Mouse (Mus musculus) lung, embryonic 15.5 days (tissue): Measurements from ENCODE around the gene Pagr1a. TPM values are rescaled to one million over a fixed set of nuclear protein-coding genes. Genes with fewer than 3 reads are reported as not detected.

Experiments used
- ATAC-seq: fragments of 200-750 bp; cut with Nextera tagmentation; 2 replicates; pipeline ENCODE4 v1.8.0; 2017; ENCODE audit warnings: moderate number of reproducible peaks, borderline replicate concordance; ENCODE audit not compliant: low FRiP score, low TSS enrichment; ENCODE audit errors: extremely low read depth
- H3K27ac ChIP-seq: fragments of 300-500 bp; sonication (generic); 2 replicates; pipeline ENCODE4 v1.5.1; 2015; ENCODE audit warnings: moderate library complexity, mild to moderate bottlenecking, inconsistent platforms
- H3K27me3 ChIP-seq: fragments of 300-500 bp; sonication (generic); 2 replicates; pipeline ENCODE4 v1.6.1; 2015; ENCODE audit warnings: inconsistent platforms
- H3K36me3 ChIP-seq: fragments of 300-500 bp; sonication (generic); 2 replicates; pipeline ENCODE4 v1.6.1; 2015; ENCODE audit warnings: inconsistent platforms
- H3K4me1 ChIP-seq: fragments of 300-500 bp; sonication (generic); 2 replicates; pipeline ENCODE4 v1.6.1; 2015; ENCODE audit warnings: inconsistent platforms
- H3K4me2 ChIP-seq: fragments of 300-500 bp; sonication (generic); 2 replicates; pipeline ENCODE4 v1.6.1; 2015; ENCODE audit warnings: inconsistent platforms, mild to moderate bottlenecking, moderate library complexity
- H3K4me3 ChIP-seq: fragments of 300-500 bp; sonication (generic); 2 replicates; pipeline ENCODE4 v1.5.1; 2015; ENCODE audit warnings: mild to moderate bottlenecking, inconsistent platforms
- H3K9ac ChIP-seq: fragments of 300-500 bp; sonication (generic); 2 replicates; pipeline ENCODE4 v1.6.1; 2015; ENCODE audit warnings: inconsistent platforms
- H3K9me3 ChIP-seq: fragments of 300-500 bp; sonication (generic); 2 replicates; pipeline ENCODE4 v1.6.1; 2016; ENCODE audit warnings: inconsistent platforms
- WGBS: fragments of 180-500 bp; shearing (Covaris S2); methylation state at CpG from one replicate; pipeline ENCODE4 v1.1.7; 2015; 5-methylcytosine and 5-hydroxymethylcytosine counted together
- polyA plus RNA-seq: library from polyadenylated mRNA; unstranded; fragments of >200 nt; fragmentation: Nextera tagmentation; extraction: Ambion mirVana; gene quantifications from 2 replicates; pipeline ENCODE4 v1.2.1, GENCODE M21; 2015

The Pagr1a gene
- polyA plus RNA-seq: 63.5 and 86.1 TPM in 2 replicates

- Histone ChIP-seq H3K4me1 (peaks cover 77% of the 10 kb centered on the region), H3K27me3 (no peaks in the 10 kb centered on the region), H3K4me2 (peak within 1 kb of the TSS; percentile 88), H3K9me3 (no peaks in the 10 kb centered on the region), H3K27ac (peak within 1 kb of the TSS; percentile 98), H3K9ac (peak within 1 kb of the TSS; percentile 87), H3K36me3 (peaks cover 22% of the 10 kb centered on the region), H3K4me3 (peak within 1 kb of the TSS; percentile 64)
- ATAC-seq: peak; percentile 84
- under 1% methylated on average over 39 of the region's 39 CpGs for WGBS
These were observed at the start of gene Pagr1a for GRCm38 (mm10) chr7:127016971-127017949. Pagr1a (minus strand) TSS chr7:127017352.

GRCm38 (mm10) chr7:127066317-127066716 is 49.2 kb upstream of the Pagr1a start:
- no peaks in the 10 kb centered on the region for H3K27me3 ChIP-seq
- H3K27ac ChIP-seq: no peak overlapping the region
- H3K4me1 ChIP-seq: peaks cover 6% of the 10 kb centered on the region; the same call in 1 of the 2 replicates
- no peak for ATAC-seq
- H3K36me3 ChIP-seq: no peaks in the 10 kb centered on the region
- no peak overlapping the region for H3K9ac ChIP-seq
- no peak overlapping the region for H3K4me3 ChIP-seq
- 68% methylated on average over 4 of the region's 4 CpGs for WGBS
- no peaks in the 10 kb centered on the region for H3K9me3 ChIP-seq
- no peak overlapping the region for H3K4me2 ChIP-seq

DNA sequence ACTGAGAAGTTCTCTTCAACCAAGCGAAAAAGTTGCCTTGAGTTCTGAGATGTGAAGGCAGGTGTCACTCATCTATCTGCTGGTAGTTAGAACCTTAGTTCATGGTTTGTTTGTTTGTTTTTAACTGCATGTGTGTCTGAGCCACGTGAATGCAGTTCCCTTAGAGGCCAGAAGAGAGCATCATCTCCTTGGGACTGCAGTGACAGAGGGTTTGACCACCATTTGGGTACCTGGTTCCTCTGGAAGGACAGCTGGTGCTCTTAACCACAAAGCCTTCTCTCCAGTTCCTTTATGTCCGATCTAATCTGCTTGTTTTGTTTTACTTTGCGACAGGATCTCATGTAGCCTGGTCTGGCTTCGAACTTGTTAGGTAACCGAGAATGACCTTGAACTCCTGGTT is 48.4 kb upstream of the Pagr1a start:
- H3K27me3 ChIP-seq: no peaks in the 10 kb centered on the region
- H3K9ac ChIP-seq: no peak overlapping the region
- no peak overlapping the region for H3K27ac ChIP-seq
- H3K9me3 ChIP-seq: no peaks in the 10 kb centered on the region
- no peak overlapping the region for H3K4me3 ChIP-seq
- no peak overlapping the region for H3K4me2 ChIP-seq
- no peaks in the 10 kb centered on the region for H3K36me3 ChIP-seq
- peaks cover 6% of the 10 kb centered on the region; the same call in 1 of the 2 replicates for H3K4me1 ChIP-seq
- WGBS: 82% methylated on average over 6 of the region's 6 CpGs
- ATAC-seq: no peak

GRCm38 (mm10) chr7:127055026-127055585 is 38.0 kb upstream of the Pagr1a start:
- H3K4me3 ChIP-seq: no peak overlapping the region
- H3K4me1 ChIP-seq: no peaks in the 10 kb centered on the region
- no peak overlapping the region for H3K4me2 ChIP-seq
- no peak overlapping the region for H3K9ac ChIP-seq
- no peak overlapping the region for H3K27ac ChIP-seq
- no peaks in the 10 kb centered on the region for H3K36me3 ChIP-seq
- H3K9me3 ChIP-seq: no peaks in the 10 kb centered on the region
- no peak for ATAC-seq
- WGBS: 53% methylated on average over 5 of the region's 5 CpGs
- H3K27me3 ChIP-seq: no peaks in the 10 kb centered on the region

DNA sequence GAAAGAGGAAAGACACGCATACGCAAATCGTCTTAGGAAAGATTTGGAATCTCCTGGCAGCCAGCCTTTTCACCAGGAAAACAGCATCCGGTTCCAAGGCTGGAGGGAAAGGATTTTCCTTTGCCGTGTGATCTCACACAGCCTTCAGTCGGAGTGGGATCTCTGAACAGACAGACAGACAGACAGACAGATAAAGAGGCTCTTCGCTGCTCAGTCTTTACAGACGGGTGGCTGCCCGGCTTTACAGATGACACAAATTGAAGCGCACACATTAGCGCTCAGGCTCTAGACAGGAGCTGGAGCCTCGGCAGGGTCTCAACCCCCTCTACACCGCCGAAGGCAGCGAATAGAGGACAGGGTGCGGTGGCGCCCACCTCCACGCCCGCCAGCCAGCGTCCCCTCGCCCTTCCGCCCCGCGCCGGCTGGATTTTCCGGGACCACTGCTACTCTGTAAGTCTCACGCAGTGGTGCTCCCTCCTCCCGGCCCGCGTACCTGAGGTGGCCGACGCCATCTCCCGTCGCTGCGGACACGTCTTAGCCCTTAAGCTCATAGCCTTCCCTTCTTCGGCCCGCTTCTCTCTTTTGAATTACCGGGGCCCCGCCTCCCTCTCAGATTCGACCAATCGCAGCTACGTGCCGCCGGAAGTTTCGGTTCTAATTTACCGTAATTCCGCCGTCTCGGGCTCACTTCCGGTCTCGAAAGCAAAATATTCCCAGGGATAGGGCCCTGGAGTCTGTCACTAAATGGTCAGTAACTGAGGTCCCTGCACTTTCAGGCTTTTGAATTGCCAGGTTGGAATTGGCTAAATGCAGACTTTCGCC is 24.9 kb upstream of the Pagr1a start, which contains the start of gene Kif22:
Kif22 (minus strand) TSS at position 621 of the 822 bp plus-strand sequence.
- WGBS: under 1% methylated on average over 53 of the region's 53 CpGs

GRCm38 (mm10) chr7:127031244-127031643 is 14.1 kb upstream of the Pagr1a start:
- H3K27ac ChIP-seq: no peak overlapping the region
- ATAC-seq: no peak
- peaks cover 8% of the 10 kb centered on the region for H3K4me1 ChIP-seq
- no peak overlapping the region for H3K4me2 ChIP-seq
- H3K36me3 ChIP-seq: peaks cover 78% of the 10 kb centered on the region
- H3K27me3 ChIP-seq: no peaks in the 10 kb centered on the region
- H3K9me3 ChIP-seq: no peaks in the 10 kb centered on the region
- no peak overlapping the region for H3K9ac ChIP-seq
- H3K4me3 ChIP-seq: no peak overlapping the region
- 80% methylated on average over 1 of the region's 1 CpGs for WGBS

More for the DNA sequence above, 24.9 kb upstream of the Pagr1a start, which contains the start of gene Kif22:
- H3K9me3 ChIP-seq: no peaks in the 10 kb centered on the region
- peak within 1 kb of the TSS; percentile 68 for H3K4me3 ChIP-seq
- no peaks in the 10 kb centered on the region for H3K27me3 ChIP-seq
- H3K4me1 ChIP-seq: peaks cover 13% of the 10 kb centered on the region
- H3K4me2 ChIP-seq: peak within 1 kb of the TSS; percentile 72
- H3K9ac ChIP-seq: peak within 1 kb of the TSS; percentile 78
- H3K36me3 ChIP-seq: peaks cover 18% of the 10 kb centered on the region; the same call in 1 of the 2 replicates
- peak; percentile 88; the same call in 1 of the 2 replicates for ATAC-seq
- peak within 1 kb of the TSS; percentile 75 for H3K27ac ChIP-seq

DNA sequence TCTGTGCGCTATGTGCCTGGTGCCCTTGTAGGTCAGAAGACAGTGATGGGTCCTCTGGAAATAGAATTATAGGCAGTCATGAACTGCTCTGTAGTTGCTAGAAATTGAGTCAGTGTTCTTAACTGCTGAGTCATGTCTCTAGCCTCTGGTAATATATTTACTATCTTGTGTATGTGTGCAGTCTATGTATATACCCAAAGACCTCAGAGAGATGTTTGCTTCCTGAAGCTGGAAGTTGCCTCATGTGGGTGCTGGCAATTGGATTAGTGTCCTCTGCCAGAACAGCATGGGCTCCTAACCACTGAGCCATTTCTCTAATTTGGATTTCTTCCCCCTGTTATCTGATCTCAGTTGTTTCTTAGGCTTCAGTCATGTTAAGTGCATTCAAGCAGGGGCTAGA is 13.0 kb upstream of the Pagr1a start:
- H3K27me3 ChIP-seq: no peaks in the 10 kb centered on the region
- no peak overlapping the region for H3K9ac ChIP-seq
- no peak overlapping the region for H3K4me2 ChIP-seq
- no peak overlapping the region for H3K4me3 ChIP-seq
- H3K4me1 ChIP-seq: peaks cover 8% of the 10 kb centered on the region
- H3K36me3 ChIP-seq: peaks cover 69% of the 10 kb centered on the region
- WGBS: 94% methylated on average over 1 of the region's 1 CpGs
- ATAC-seq: no peak
- H3K9me3 ChIP-seq: no peaks in the 10 kb centered on the region
- H3K27ac ChIP-seq: no peak overlapping the region

DNA sequence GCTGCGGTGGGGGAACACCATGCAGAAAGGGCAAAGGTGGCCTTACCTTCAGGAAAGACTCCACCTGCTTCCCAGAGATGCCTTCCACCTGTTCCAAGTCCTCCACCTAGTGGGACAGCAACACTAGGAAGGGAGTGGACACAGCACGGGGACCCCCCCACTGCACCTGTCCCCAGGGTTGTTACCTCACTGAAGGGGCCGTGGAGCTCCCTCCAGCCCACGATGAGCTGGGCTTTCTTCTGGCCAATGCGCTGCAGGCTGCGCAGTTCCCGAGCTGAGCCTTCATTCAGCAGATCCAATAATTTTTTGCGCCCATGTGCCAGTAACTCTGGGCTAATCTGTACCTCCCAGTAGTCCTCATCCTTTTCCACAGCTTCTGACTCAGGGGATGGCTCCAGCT is 10.7 kb upstream of the Pagr1a start:
- Histone ChIP-seq H3K9me3 (no peaks in the 10 kb centered on the region), H3K9ac (peak overlapping the region; percentile 51), H3K27me3 (no peaks in the 10 kb centered on the region), H3K4me1 (peaks cover 30% of the 10 kb centered on the region), H3K36me3 (peaks cover 62% of the 10 kb centered on the region), H3K27ac (peak overlapping the region; percentile 99), H3K4me2 (peak overlapping the region; percentile 68), H3K4me3 (peak overlapping the region; percentile 86)
- no peak for ATAC-seq
- WGBS: 48% methylated on average over 8 of the region's 8 CpGs

DNA sequence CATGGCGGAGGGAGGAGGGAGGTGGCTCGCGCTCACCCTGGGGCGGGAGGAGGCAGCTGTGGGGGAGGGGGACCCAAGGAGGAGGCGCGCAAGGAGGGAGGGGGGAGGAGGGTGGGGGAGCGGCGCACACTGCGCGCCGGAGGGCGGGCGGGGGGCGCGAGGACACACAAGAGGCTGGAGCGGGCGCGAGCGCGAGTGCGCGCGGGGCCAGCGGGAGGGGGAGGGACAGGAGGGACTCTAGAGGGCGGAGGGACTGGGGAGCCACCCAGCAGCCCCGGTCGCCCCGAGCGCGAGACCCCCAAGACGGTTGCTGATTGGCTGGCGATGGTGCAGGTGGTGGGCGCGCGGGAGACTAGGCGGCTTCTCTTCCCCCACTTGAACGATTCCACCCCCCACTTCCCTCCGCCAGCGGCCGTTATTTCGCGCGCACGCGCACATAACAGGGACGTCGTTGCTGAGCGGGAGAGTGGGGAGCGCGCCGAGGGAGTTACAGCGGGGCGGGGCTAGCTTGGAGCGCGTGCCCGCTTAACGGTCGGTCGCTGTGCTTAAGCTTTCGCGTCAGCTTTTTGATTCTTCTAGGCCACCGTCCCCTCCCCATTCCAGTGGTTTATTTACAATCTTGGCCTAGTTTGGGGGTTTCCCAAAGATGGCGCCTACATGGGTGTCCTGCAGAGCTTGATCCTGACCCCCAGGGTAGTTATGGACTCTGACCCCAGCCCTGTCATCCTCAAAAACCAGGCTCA is 10.0 kb upstream of the Pagr1a start, which contains the start of gene Maz:
Maz (minus strand) TSS at position 54 of the 743 bp plus-strand sequence.
- peak; percentile 93 for ATAC-seq
- peaks cover 37% of the 10 kb centered on the region for H3K4me1 ChIP-seq
- no peaks in the 10 kb centered on the region for H3K9me3 ChIP-seq
- peak within 1 kb of the TSS; percentile 99 for H3K27ac ChIP-seq
- under 1% methylated on average over 62 of the region's 63 CpGs for WGBS
- no peaks in the 10 kb centered on the region for H3K27me3 ChIP-seq
- H3K36me3 ChIP-seq: peaks cover 62% of the 10 kb centered on the region
- peak within 1 kb of the TSS; percentile 80 for H3K4me2 ChIP-seq
- peak within 1 kb of the TSS; percentile 98 for H3K9ac ChIP-seq
- peak within 1 kb of the TSS; percentile 86 for H3K4me3 ChIP-seq

DNA sequence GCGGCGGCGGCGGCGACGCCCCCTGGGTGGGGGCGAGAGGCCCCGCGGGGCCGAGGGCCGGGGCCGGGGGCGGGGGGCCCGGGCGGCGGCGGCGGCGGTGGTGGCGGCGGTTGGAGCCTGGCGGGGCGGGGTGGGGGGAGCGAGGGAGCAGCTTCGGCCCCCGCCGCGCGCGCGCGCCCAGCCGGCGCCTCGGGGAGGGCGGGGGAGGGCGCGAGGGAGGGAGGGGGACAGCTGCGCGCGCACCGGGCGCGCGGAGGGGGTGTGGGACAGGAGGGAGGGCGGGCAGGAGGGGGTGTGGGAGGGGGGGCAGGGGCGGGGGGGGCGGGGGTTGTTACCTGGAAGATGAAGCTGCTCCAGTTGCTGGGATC is 9.4 kb upstream of the Pagr1a start:
- Histone ChIP-seq H3K9ac (peak overlapping the region; percentile 98), H3K4me1 (peaks cover 42% of the 10 kb centered on the region), H3K36me3 (peaks cover 59% of the 10 kb centered on the region), H3K9me3 (no peaks in the 10 kb centered on the region), H3K4me3 (peak overlapping the region; percentile 86), H3K4me2 (peak overlapping the region; percentile 80), H3K27ac (peak overlapping the region; percentile 99), H3K27me3 (no peaks in the 10 kb centered on the region)
- ATAC-seq: peak; percentile 15; the same call in 1 of the 2 replicates
- no CpG with 5 or more reads among the region's 48 CpGs for WGBS
